In the genomic region with DNA sequence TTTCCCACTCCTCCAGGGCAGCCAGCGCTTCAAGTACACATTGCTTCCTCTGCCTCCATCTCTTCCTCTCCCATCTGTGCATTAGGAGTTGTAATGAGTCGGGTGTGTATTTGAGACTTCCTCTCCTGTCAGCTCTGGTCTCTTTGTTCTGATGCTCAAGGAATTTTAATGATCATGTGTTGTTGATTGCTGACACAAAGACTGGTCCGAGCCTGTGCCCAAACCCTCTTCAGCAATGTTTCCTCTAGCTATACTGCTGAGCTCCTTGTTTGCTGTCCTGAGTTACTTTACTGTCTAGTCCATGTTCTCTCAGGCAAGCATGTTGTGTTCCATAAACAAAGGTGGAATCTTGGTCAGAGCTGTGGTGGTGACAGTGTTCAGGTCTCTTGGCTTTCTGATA, we compare ENCODE assay signal across 12 mouse cellular contexts.
DNase-seq lines count a peak whose midpoint lies in the region; ATAC-seq and TF ChIP-seq lines count a peak whose summit lies in the region.
"Had no signal": no experiment of that assay in that cellular context is flagged by ENCODE, and none has a peak within 500 bp of the region (broad histone marks: within the 10 kb centered on the region; RNA-seq: fewer than 3 reads in every experiment).

No protein-coding gene starts in this region.

- H3K4me2 ChIP-seq in forebrain, embryonic 13.5 days = no peak overlapping the region
- H3K4me2 ChIP-seq in intestine, embryonic 16.5 days (ENCODE audit: low read depth, low read length) = no peak overlapping the region

- no peak for TF ChIP-seq POLR2A in thymus, adult 2 months (IDR thresholded peaks at IDR 0.05; ENCODE audit: control insufficient read depth, extremely low read depth, insufficient read depth, low read length, poor library complexity)

- H3K36me3 ChIP-seq in forebrain, embryonic 13.5 days (ENCODE audit: poor library complexity, severe bottlenecking) = no peaks in the 10 kb centered on the region
- H3K36me3 ChIP-seq in thymus, adult 2 months (ENCODE audit: control insufficient read depth, insufficient read depth, low read length) = no peaks in the 10 kb centered on the region
- no peaks in the 10 kb centered on the region for H3K36me3 ChIP-seq in intestine, embryonic 16.5 days (ENCODE audit: control insufficient read depth, insufficient read depth, low read length)

- no peak overlapping the region for H3K9ac ChIP-seq in forebrain, embryonic 13.5 days
- H3K9ac ChIP-seq in intestine, embryonic 16.5 days (ENCODE audit: low read depth, low read length) = no peak overlapping the region

- WGBS in forebrain, embryonic 13.5 days = 15% methylated on average over 3 of the region's 3 CpGs
- 85% methylated on average over 3 of the region's 3 CpGs for WGBS in thymus, adult 2 months
- WGBS in intestine, embryonic 16.5 days = 30% methylated on average over 3 of the region's 3 CpGs

- 0 out of 2 replicates have a peak overlapping the region, but pooled peaks have one; percentile 25 for H3K27ac ChIP-seq in forebrain, embryonic 13.5 days
- H3K27ac ChIP-seq in thymus, adult 2 months (ENCODE audit: control insufficient read depth, insufficient read depth, low read length) = no peak overlapping the region
- H3K27ac ChIP-seq in intestine, embryonic 16.5 days (ENCODE audit: low read length) = no peak overlapping the region

- H3K27me3 ChIP-seq in forebrain, embryonic 13.5 days = no peaks in the 10 kb centered on the region
- no peaks in the 10 kb centered on the region for H3K27me3 ChIP-seq in thymus, adult 2 months (ENCODE audit: control insufficient read depth, insufficient read depth, low read length)
- H3K27me3 ChIP-seq in intestine, embryonic 16.5 days (replicated peaks; ENCODE audit: control insufficient read depth, insufficient read depth, low read length) = no peaks in the 10 kb centered on the region

- H3K9me3 ChIP-seq in forebrain, embryonic 13.5 days (replicated peaks) = no peaks in the 10 kb centered on the region
- H3K9me3 ChIP-seq in intestine, embryonic 16.5 days (ENCODE audit: control insufficient read depth, low read length) = no peaks in the 10 kb centered on the region

- no peak for TF ChIP-seq CTCF in thymus, adult 2 months (IDR thresholded peaks at IDR 0.05; ENCODE audit: borderline replicate concordance, control insufficient read depth, extremely low read depth, insufficient read depth, low read length, poor library complexity)

- H3K4me3 ChIP-seq in forebrain, embryonic 13.5 days = no peak overlapping the region
- H3K4me3 ChIP-seq in thymus, adult 2 months (ENCODE audit: control insufficient read depth, insufficient read depth, low read length) = no peak overlapping the region
- H3K4me3 ChIP-seq in intestine, embryonic 16.5 days (ENCODE audit: low read length) = no peak overlapping the region

- DNase-seq in heart, adult 11 months = peak; percentile 41
- DNase-seq in heart, postnatal 4 days = no peak
- DNase-seq in R1 (ENCODE audit: low read depth, low spot score) = peak; percentile 66
- DNase-seq in mesoderm, embryonic 11.5 days (ENCODE audit: low read depth, low spot score) = peak; percentile 22
- no peak for DNase-seq in kidney, adult 8-10 months
- no peak for DNase-seq in thymus, adult 2 months
- DNase-seq: adrenal gland, postnatal 25 days; cerebellum, adult 11-12 months; kidney, adult 18-20 months; liver had no signal

- H3K4me1 ChIP-seq in forebrain, embryonic 13.5 days = peaks cover 21% of the 10 kb centered on the region
- no peaks in the 10 kb centered on the region for H3K4me1 ChIP-seq in thymus, adult 2 months (replicated peaks; ENCODE audit: control insufficient read depth, insufficient read depth, low read length)
- 0 out of 2 replicates have a peak, but pooled peaks cover 3% of the 10 kb centered on the region for H3K4me1 ChIP-seq in intestine, embryonic 16.5 days (ENCODE audit: control insufficient read depth, insufficient read depth, low read length)

- ATAC-seq in forebrain, embryonic 13.5 days = peak; percentile 45; the same call in 1 of the 2 replicates
- no peak for ATAC-seq in intestine, embryonic 16.5 days

Comparison
In these comparisons a context has a peak if more than half of its experiments do, and no peak if none do; other contexts are left out.
1. DNase-seq: peak in heart, adult 11 months (single experiment), R1 (single experiment) and mesoderm, embryonic 11.5 days (single experiment); none in heart, postnatal 4 days (single experiment), kidney, adult 8-10 months (0 of 2) and thymus, adult 2 months (single experiment).